Mouse (Mus musculus): ENCODE measurements around the gene Susd4.
A peak's percentile ranks its signal among the peaks of the same experiment; 100 is the strongest.

Gene Susd4

DNA sequence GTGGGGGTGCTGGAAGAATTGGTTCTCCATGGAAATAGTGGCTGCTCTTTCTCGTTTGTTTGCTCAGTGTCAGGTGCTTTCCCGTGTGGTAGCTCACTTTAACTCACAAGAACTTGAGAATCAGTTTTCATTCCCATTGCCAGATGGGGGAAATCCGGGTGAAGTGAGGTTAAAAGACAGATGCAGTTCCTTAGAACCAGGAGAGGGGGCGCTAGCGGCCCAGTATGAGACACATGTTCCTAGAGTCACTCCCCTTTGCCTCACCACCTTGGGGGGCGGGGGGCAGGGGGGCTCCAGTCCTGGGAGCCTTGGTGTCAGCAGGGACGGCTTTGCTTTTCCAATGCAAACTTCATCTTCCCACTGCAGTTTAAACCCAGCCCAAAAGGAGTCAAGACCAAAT lies 23.4 kb downstream of the Susd4 start:
- no peak for ATAC-seq (ENCODE audit: low TSS enrichment)

DNA sequence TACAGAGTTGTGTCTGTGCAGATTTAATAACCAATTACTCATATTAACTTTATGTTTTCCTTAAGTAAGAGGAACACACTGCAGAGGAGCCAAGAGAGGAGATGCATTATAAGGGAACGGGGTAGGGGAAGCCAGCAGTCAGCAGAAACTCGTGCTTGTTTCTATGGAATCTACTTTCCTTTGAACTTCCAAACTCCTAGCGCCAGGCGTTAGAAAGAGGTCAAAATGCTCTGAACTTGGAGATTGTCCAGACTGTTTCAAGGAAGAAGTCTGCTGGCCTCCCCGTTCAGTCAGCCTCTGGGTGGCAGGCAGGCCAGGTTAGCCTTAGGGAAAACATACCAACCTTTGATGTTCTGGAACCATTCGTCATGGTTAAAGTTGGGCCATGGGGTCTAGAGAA lies 25.2 kb downstream of the Susd4 start:
- no peak for ATAC-seq (ENCODE audit: low TSS enrichment)

DNA sequence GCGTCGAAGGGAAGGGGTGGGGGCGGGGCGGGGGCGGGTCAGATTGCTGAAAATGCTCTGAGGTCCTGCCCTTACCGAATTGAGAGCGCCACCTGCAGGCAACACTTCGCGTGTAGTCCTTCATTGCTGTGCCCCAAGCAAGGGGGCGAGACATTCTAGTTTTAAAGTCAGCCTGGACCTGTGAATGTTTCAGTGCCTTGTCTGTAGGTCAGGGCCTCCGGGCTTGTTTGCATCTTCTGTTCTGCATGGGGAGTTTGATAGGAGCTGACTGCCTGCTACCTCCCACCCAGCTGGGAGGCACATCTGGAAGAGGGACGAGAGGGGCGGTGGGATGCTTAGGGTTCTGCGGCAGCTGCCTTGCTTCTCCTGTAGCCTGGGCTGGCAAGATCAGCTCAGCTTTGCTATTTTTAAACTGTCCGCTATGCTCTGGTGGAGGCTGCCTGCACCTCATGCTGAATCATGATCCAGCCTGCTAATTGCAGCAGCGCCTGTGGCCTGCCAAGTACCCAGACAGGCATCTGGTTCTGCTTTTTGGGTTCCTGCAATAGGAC lies 28.9 kb downstream of the Susd4 start:
- ATAC-seq (ENCODE audit: low TSS enrichment) = peak; percentile 60

DNA sequence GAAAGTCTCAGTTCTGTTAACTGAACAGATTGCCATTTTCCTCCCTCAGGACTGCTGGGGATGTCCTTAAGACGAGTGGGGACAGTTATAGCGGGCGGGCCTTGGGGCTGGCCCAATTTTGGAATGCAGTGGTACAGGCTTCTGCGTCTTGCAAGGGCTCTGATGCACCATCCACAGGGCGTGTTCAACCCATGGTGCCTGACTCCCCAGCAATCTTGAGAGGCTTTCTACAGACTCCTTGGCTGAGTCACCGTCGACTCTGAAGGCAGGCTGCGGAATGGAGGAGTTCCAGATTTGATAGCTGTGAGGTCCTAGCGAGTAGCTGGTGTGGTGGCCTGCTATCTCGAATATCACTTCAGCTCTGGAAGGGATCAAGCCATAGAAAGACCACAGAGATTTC lies 30.6 kb downstream of the Susd4 start:
- peak; percentile 70 for ATAC-seq (ENCODE audit: low TSS enrichment)

DNA sequence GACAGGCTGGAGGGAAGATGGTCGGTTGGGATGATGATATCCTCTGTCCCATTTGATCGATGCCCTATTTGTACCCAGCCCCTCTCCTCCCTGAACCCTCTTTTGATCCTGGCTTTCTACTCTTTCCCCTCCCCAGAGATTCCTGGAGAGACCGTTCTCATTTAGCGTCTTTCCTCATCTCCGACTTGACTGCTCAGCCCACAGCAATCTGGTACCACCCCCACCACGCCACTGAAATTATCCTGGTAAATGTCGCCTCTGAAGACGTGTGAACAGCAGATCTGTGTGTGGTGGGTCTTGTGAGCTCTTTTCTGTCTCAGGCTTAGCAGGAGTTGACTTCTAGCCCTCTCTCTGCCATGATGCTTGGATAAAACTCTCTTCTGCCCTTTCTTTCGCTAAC lies 31.0 kb downstream of the Susd4 start:
- ATAC-seq (ENCODE audit: low TSS enrichment) = peak; percentile 47

DNA sequence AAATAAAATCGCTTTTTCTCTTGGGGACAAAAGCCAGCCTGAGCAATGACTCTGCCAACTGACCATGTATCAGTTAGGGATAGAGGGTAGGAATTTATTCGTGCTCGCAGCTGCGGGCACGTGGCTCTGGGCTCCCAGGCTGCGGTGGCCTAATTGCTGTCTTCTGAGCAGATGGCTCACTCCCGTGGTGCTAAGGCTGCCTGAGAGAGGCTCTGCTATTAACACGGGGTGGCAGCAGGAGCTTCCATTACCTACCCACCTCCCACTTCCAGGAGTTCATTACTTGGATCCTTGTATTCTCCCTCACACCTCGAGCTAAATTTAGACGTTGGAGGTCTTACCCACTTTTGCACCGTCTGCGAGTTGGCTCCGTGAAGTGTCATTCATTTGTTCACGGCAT lies 33.4 kb downstream of the Susd4 start:
- peak; percentile 39 for ATAC-seq (ENCODE audit: low TSS enrichment)

DNA sequence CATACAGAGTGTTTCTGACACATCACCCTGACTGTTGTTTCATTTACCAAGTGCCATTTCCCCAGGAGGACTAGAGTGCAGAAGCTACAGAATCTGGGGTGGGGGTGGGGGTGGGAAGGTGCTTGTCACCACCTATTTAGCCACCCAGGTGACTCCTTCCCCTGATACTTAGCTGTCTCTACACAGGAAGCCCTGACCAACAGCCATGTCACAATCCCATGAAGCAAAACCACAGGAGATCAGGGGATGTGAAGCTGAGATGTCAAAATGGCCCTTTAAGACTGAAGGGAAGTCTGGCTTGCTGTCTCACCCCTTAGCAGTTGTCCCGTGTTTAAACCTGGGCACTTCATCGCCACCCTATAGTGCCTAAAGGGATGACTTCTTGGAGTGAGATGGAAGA lies 37.9 kb downstream of the Susd4 start:
- ATAC-seq (ENCODE audit: low TSS enrichment) = no peak

DNA sequence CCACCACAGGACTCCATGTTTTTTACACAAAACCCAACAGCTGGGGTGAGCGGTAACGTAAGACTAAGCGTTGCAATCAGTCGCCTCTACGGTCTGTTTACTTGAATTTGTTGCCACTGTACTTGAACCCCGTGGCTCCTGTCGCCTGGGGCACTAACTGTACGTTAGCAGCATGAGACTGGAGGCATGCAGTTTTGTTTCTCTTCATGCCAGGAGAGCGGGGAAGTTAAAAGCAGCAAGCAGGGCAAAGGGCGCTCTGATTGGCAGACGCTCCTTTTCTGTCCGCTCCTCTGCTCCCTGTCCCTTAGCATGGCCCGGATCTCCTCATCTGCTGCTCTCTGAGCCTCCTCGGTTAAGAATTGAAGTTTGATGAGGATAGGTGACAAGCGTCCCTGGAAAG lies 39.2 kb downstream of the Susd4 start:
- no peak for ATAC-seq (ENCODE audit: low TSS enrichment)

DNA sequence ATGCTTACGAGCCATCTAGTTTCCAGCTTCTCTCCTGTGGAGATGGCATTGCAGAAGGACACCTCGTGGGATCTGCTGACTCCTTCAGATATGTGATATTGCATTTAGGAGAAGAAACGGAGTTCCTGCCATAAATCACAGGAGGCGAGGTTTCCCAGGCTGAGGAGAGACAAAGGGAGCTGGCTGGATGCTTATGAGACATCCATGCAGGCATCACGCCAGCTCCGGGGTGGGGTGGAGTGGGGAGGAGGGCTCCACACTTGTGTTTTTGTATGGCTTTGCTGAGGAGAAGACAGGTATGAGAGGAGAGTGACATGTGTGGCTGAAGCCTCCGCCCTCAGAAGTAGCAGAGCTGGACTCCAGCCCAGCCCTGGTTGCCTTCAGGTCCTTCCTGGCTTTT lies 50.3 kb downstream of the Susd4 start:
- ATAC-seq (ENCODE audit: low TSS enrichment) = peak; percentile 56

DNA sequence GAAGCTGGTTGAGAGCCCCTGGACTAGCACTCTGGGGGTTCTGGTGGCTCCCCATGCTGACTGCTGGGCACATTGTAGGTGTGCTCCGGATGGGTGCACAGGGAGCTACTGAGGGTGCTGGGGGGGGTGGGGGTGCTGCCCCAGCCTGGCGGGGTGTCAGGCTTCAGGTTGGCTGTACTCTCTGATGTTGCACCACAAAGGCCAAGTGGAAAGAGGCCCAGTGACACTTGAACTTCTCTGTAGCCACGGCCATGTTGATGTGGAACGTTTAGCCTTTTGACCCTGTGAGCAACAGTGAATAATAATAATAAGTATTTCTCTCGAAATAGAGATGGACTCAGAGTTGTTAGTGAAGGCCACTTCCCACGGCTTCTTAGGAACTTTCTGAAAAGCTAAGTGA lies 50.9 kb downstream of the Susd4 start:
- no peak for ATAC-seq (ENCODE audit: low TSS enrichment)

DNA sequence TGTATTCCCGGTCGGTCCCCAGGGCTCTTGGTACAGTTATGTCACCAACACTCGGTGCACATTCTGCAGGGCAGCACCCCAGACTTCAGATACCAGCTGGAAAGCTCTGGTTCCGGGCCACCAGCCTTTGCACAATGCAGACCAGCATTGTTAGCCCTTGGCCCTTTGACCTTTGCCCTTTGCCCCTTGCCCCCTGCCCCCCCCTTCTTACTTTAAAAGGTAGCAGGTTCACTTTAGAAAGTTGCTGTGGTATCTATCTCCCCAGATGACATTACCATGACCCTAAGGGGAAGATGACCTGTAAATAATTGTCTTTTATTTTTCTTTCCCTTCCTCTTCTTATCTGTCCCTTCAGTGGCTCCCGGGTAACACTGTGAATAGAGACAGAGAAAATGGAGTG lies 53.4 kb downstream of the Susd4 start:
- ATAC-seq (ENCODE audit: low TSS enrichment) = no peak

DNA sequence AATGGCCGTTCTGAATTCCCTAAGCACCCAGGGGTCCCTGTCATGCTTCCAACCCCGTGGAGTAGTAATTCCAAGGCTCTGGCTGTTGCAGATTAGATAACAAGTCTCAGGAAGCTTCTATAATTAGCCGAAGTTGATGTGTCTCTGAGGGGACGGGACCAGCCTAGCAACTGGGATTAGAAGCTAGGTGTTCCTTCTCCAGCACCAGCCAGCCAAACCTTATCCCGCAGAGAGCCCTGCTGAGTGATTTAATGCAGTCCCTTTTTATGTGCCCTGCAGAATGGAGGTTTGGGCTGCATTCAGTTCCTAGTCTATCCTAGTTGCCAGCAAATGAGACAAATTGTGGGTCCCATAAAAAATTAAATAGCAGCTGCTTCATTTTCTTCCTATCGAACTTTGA lies 54.0 kb downstream of the Susd4 start:
- 0 out of 2 replicates have a peak, but pooled peaks have one; percentile 18 for ATAC-seq (ENCODE audit: low TSS enrichment)

DNA sequence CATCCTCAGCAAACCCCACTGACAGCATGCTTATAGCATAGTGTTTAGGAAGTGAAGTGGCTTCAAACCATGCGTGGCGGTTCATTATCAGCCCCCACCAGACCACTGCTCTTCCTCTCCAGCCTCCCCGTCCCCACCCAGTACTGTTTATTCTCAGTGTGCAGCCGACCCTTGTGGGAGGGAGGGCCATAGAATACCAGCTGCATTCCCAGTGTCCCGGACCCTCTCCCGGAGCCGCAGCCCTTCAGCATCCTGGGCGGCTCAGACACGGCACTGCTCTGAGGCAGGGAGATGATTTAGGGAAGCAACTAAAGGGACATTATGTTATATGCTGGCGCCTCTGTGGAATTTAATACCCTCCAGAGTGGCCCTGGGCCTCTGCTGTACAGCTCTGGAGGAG lies 55.3 kb downstream of the Susd4 start:
- no peak for ATAC-seq (ENCODE audit: low TSS enrichment)

DNA sequence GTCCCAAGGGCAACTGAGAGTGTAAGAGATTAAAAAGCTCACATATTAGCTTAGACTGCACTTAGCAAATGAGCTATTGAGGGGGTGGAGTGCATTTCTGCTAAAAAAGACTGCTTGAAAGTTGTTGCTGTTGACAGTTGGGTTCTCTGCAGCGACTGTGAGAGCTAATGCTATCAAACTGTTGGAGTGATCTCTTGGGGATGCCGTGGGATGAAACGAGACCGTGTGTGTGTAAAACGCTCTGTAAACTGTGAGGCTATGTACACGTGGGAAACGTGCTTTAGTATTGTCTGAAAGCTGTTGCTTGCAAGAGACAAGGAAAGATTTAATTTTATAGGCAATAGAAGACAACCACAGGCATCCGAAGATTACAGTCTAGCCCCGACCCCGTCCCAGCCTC lies 59.1 kb downstream of the Susd4 start:
- ATAC-seq (ENCODE audit: low TSS enrichment) = peak; percentile 29; the same call in 1 of the 2 replicates

DNA sequence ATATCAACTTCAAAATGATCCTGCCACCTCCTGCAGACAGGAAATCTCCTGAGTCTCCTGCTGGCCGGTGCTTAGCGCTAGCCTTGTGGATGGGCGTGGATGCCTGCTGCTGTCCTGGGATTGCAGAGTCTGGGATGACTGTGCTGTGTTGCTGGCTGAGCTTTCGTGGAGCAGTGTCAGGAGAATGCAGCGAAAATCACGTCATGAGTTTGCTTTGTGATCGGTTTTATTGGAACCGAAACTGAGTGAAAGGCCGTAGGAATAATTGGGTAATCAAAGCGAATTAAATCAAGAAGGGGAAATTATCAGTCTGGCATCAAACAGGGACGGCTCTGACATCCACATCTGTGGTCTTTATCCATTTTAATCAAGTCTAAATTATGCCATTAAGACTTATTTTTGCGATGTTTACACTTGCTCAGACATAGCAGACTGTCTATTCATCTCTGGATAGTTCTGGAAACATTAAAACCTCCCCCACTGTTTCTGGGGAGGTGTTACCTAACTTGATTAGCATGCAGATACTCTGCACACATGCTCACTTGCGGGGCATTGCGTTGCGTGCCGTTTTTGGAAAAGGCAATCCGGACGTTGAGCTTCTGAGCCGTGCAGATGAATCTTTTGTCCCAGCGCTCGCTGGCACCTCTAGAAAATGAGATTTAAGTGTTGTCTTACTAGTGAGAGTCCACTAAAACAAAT lies 60.2 kb downstream of the Susd4 start:
- ATAC-seq (ENCODE audit: low TSS enrichment) = peak; percentile 78

DNA sequence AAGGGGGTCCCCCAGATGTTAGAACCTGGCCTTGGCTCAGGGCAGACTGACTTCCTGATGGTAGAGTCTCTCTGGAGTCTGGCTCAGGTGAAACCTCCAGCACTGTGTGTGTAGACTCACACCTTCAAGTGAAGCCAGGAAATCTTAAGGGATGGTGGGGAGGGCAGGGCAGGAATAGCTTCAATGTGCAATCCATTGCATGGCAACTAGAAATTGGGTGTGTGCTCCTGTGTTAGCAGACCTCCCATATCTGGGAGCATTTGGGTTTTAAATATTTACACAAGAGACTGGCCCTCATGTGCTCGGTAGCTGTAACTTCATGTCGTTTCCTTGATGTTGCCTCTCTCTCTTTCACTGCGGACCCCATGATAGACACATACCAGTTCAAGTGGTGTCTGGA lies 62.9 kb downstream of the Susd4 start:
- ATAC-seq (ENCODE audit: low TSS enrichment) = no peak

DNA sequence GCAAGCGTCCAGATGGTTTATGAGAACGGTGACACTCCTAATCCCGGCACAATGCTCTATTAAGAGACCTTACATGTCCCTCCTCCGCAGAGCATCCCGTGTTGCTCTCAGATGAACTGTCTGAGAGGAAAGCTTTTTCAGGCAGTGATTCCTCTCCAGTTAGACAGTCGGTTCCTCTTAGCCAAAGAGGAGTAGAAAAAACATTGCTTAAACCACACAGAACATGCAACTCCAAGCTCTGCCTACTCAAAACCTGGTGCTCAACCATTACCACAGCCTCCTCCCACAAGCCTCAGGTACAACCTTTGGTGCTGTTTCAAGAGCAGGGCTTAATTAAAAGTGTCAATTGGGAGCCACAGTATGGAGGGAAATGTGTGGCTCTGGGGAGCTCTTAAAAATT lies 74.4 kb downstream of the Susd4 start:
- peak; percentile 73 for ATAC-seq (ENCODE audit: low TSS enrichment)

DNA sequence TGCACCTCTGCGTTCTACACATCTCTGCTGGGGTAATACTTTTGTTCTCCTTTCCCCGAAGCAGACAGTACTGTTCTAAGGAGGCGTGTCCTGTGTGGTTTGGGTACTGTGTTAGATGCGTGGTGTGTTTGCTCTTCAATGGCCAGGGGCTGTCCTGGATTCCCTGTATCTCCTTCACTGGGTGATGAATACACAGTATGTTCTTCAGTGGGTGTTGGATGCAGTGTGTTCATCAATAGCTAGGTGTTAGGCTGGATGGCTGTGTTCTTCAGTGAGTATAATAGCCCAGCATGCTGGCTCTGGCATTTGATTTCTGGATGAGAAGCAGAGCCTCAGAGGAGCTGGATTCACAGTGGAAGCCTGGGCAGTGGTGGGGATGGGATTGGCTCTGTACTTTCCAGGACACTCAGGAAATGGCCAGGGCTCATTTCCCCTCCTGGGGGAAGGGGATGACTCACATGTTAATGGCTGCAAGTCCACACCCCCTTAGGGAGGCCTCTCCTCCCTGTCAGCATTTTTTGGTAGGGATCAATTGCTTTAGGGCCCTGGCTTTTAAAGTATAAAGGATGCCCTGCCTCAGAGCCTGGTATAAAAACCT lies 75.8 kb downstream of the Susd4 start:
- ATAC-seq (ENCODE audit: low TSS enrichment) = peak; percentile 13; the same call in 1 of the 2 replicates

DNA sequence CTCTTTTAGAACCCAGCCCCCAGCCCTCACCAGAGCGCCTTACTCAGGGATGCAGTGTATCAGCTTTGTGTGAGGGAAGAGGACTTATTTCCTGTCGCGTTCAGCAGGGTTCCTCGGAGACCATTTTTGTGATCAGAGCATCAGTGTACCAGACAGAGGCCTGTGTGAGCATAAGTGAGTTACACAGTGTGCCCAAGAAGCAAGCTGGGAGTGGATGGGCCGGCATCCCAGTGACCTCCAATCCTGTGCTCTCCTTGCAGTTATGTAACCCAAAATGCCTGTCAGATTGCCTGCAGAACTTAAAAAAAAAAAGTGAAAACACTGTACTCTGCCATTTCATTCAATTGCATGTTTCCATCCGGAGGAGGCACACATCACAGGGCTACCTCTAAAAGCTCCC lies 76.4 kb downstream of the Susd4 start:
- peak; percentile 25 for ATAC-seq (ENCODE audit: low TSS enrichment)

DNA sequence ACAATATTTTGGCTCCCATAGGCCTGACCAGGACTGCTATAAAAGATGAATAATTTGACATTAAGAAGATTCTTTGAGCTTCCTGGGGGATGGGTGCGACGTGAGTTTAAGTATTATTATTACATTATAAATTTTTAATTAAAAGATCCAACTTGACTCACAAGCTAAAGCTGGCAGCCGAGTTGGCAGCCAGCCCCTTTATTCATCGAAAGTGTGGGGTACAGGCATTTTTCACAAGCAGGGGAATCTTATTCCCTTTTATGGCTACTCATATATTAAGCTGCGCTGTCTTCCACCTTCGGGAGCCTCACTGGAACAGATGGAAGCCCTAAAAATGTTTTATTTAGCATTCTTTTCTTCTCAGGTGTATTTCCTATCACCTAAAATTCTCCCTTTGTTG lies 76.9 kb downstream of the Susd4 start:
- ATAC-seq (ENCODE audit: low TSS enrichment) = no peak

DNA sequence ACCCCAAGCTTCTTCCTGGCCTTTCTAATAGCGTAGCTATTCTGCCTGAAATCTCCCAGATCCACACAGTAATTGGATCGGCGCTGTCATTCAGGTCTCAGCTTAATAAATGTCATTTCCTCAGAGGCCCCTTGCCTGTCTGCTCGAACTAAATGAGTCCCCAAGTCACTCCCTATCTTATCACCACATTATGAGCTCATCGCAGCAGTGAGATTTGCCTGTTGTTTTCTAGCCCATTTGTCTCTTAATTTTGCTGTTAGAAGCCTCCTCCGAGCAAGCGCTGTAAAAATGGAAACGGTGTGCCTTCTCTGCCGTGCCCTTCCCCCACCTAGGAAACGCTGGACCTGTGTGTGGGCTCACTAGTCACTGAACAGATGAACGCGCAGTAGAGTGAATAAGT lies 85.9 kb downstream of the Susd4 start:
- peak; percentile 82 for ATAC-seq (ENCODE audit: low TSS enrichment)

DNA sequence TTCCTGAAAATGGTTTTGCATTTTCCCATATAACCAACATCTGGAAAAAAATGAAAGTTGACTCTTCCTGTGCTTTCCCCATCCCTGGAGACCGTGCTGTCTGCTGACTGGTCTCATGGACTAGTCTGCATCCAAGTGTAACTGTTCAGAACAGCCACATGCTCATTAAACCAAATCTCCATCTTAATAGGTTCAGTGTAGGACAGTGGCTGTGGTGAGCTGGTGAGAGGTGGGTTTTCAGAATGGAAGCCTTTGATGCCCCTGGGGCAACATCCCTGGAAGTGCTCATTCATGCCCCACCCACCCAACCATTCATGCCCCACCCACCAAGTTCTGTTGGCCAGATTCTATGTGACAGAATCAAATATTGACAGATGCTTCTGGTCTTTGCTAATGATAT lies 86.4 kb downstream of the Susd4 start:
- no peak for ATAC-seq (ENCODE audit: low TSS enrichment)

DNA sequence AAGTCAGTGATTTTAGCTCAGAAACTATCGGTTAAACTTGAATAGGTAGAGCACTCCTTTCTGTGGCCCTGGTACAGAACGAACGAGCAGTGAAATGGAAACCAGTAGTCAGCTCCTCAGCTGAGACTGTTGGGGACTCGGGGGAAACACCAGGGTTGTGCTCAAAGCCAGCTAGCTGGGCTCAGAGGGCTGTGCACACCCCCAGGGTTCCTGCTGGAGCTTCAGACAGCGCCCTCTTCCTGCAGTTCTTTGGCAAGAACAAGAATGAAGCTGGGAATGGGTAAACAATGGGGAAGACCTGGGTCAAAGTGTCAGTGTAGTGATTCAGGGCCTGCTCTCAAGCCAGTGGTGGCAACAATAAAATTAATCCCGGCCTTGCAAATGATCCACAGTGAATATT lies 88.5 kb downstream of the Susd4 start:
- no peak for ATAC-seq (ENCODE audit: low TSS enrichment)

DNA sequence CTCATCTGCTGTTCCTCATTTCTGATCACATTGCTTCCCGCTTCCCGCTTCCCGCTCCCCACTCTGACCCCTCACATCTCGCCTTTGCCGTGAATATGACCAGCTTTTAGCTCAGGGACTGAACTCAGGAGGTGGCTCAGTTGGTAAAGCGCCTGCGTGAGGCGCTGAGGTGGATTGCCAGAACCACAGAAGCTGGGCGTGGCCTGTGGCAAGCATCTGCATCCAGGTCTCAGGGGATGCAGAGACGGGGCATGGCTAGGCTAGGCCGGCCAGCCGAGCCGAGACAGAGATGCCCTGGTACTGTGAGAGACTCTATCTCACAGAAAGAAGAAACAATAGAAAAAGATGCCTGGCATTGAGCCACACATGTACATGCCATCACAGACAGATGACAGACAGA lies 93.0 kb downstream of the Susd4 start:
- ATAC-seq (ENCODE audit: low TSS enrichment) = no peak
